Mouse (Mus musculus) telencephalon, adult 2 months (tissue): ENCODE measurements around the gene Ttbk1.

Experiments
- DNase-seq: peaks from one replicate; pipeline ENCODE4 v3.0.0-alpha.2; 2011; ENCODE audit warnings: low read depth, low spot score

The Ttbk1 gene

DNA sequence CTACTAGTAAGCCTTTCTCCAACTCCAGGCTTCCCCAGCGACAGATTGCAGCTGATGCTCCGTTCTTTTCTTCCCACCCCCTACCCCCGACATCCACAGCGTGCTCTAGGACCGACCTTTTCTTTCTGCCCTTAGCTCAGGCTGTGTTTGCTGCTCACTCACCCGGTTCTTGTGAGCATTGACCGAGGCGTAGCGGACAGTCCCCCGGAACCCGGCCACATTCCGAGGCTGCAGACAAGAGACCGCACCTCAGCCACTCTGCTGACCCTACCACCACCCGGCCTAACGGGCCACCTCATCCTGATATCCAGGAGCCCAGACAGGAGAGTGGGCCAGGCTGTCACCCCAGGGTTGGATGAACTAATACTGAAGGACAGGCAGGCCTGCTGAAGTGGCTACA is 10.2 kb downstream of the Ttbk1 start:
- no peak for DNase-seq

GRCm38 (mm10) chr17:46476601-46477000 is 10.9 kb downstream of the Ttbk1 start:
- DNase-seq = no peak

DNA sequence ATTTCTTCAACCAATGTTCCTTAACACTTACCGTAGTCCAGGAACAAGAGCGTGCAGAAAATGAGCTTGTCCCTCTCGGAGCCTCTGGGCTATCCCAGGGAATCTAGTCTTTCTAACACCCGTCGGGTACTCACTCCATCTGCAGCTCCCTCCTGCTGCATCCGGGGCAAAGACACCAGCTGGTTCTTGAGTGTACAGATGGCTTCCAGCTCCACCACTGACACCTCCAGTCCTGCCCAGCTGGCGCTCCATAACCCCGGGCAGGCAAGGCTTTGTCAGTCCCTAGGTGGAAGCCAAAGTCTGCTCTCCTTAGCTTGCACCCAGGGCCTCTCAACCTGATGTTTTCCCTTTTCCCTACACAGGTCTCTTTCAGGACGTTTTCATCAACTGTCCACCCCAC is 19.6 kb downstream of the Ttbk1 start:
- no peak for DNase-seq

GRCm38 (mm10) chr17:46462226-46462625 is 25.2 kb downstream of the Ttbk1 start:
- no peak for DNase-seq

GRCm38 (mm10) chr17:46461347-46461746 is 26.1 kb downstream of the Ttbk1 start:
- no peak for DNase-seq

DNA sequence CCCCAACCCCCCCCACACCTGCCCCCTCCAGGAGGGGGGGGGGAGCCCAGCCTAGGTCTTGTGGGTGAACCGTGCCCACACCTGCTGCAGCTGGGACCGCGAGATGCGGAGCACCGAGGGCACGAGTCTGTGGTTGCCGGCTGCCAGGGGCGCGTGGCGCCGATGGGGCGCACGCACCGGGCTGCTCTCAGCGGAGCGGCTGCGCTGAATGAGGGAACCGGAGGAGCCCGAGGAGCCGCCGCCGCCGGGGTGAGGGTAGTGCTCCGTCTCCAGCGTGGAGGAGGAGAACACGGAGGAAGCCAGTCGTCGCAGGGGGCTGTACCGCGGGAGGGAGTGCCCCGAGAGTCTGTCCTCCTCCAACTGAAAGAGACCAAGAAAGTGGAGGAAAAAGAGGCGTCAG is 26.8 kb downstream of the Ttbk1 start:
- DNase-seq = no peak

GRCm38 (mm10) chr17:46458439-46458838 is 29.0 kb downstream of the Ttbk1 start:
- no peak for DNase-seq

GRCm38 (mm10) chr17:46457791-46458190 is 29.7 kb downstream of the Ttbk1 start:
- DNase-seq = no peak

DNA sequence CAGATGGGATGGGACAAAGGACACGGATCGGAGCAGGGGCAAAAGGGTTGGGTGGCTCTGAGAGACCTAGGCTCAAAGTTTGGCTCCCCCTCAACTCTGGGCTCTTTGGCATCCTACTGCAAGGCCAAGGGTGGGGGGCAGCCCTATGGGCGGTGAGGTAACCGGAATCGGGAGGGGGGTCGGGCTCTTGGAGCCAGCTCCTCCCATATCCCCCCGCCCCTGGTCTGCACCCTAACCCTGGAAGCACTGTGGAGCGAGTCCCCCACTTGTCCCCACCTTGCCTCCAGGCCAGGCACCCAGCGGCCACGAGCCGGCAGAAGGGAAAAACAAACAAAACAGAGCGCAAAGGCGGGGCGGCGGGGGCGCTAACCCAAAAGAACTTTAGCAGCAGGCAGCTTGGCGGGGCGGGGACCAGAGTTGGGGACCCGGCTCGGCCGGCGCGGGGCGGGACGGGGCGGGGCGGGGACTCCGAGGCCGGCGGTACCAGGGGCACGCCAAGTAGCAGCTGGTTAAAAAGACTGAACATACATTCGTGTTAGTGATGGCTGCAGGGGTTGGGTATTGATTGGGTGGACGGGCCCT is 32.3 kb downstream of the Ttbk1 start:
- DNase-seq = no peak

DNA sequence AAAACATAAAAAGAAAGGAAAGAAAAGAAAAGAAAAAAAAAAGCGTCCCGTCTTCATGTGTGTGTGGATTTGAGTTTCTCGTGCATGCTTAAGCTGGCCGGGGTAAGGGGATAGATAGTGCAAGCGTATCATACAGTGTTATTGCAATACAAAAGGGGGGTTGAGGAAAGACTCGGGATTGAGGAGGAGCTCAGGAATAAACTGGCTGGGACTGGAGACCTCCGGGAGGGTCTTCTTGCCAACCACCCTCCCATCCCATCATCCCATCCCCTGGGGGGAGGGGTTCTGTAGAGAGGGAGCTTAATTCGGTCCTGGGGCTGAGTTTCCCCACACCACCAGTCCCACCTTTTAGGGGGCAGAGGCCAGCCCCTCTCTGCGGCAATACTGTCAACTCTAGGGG is 32.9 kb downstream of the Ttbk1 start:
- DNase-seq = no peak

GRCm38 (mm10) chr17:46453970-46454411 is 33.5 kb downstream of the Ttbk1 start:
- peak; percentile 15 for DNase-seq

GRCm38 (mm10) chr17:46453302-46453948 is 34.0 kb downstream of the Ttbk1 start:
- DNase-seq = no peak

GRCm38 (mm10) chr17:46452683-46453082 is 34.8 kb downstream of the Ttbk1 start:
- DNase-seq = no peak

- DNase-seq = no peak
Observed at GRCm38 (mm10) chr17:46446264-46446663, 41.2 kb downstream of the Ttbk1 start.

GRCm38 (mm10) chr17:46444839-46445579 is 42.5 kb downstream of the Ttbk1 start:
- DNase-seq = no peak

GRCm38 (mm10) chr17:46439176-46439575 is 48.3 kb downstream of the Ttbk1 start:
- no peak for DNase-seq

- no peak for DNase-seq
Observed at GRCm38 (mm10) chr17:46438298-46438873, 49.1 kb downstream of the Ttbk1 start, which contains the start of gene Slc22a7. Gene Slc22a7 (minus strand): TSS chr17:46438457.

DNA sequence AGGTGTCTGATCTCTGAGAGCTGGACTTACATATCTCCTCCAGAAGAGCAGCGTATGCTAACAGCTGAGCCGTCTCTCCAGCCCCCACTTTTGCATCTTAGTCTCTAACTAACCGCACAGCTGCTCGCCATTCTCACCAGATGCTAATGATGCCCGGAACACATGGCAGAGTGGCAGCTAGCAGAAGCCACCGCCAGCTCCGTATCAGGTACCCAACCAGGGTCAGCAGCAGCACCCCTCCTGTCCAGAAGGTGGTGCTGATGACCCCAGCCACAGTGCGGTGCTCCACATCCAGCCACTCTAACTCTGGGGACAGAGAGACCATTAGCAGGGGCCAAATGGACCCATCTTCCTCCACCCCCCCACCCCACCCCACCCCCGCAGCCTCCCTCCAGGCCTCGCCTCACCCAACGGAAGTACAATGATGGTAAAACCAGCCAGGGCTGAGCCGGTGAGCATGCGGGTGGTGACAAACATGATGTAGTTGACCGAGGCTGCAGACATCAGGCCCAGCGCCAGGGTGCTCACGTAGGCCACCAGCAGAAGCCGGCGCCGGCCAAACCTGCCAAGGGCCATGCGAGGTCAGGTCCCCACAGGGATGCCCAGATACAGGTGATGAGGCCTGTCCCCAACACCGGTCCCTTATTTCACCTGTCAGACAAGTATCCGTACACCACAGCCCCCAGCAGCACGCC is 50.7 kb downstream of the Ttbk1 start:
- no peak for DNase-seq

DNA sequence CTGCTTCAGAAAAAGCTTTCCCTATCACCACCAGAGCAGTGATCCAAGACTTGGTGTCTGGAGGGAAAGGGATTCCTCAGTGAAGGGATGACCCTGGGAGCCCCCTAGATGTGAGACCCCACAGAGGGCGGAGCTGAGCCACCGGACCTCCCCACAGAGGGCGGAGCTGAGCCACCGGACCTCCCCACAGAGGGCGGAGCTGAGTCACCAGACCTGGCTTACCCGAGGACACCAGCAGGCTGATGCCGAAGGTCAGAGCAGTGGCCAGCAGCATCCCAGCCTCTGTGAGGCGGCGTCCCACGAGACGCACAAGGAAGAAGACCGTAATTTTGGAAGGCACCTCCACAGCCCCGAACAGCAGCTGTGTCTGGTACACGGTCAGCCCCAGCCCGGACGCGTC is 53.8 kb downstream of the Ttbk1 start:
- DNase-seq = no peak

DNA sequence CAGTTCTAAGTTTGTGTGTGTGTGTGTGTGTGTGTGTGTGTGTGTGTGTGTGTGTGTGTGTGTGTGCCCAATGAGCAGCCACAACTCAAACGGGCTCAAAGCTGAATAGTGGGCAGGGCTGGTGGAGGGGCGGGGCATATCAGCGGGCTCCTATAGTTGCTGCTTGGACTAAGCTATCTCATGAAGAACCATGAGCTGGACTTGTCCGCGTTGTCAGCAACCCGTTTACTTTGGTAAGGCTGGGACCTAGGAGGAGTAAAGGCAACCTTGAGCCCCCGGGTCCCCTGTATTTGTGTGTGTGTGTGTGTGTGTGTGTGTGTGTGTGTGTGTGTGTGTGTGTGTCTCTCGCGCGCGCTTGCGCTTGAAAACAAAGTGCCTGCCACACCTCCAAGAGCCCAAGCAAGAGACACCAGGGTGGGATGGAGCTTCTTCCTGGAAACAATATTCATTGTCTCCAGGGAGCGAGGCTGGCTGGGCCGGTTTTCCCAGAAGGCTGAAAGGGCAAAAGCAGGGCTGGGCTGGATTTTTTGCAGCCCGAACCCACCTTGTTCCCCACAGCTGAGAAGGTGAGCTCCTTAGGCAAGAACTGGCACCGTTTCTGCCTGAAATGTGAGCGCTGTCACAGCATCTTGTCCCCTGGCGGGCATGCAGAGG is 58.6 kb downstream of the Ttbk1 start, which contains the start of gene Crip3:
TSS of gene Crip3 (plus strand) at position 166 of the 654 bp plus-strand sequence.
- no peak for DNase-seq

GRCm38 (mm10) chr17:46426496-46426895 is 61.0 kb downstream of the Ttbk1 start:
- no peak for DNase-seq
